Mouse (Mus musculus) liver, adult 2 months (tissue): Measurements from ENCODE around the gene Polr2a.

ENCODE experiments used
- CTCF ChIP-seq: fragments of 200-500 bp; IDR thresholded peaks from 2 replicates; pipeline ENCODE4 v1.5.1; 2011; ENCODE audit warnings: low read depth, low read length, control low read depth
- POLR2A ChIP-seq: fragments of 200-500 bp; IDR thresholded peaks from 2 replicates; pipeline ENCODE4 v1.6.1; 2011; ENCODE audit warnings: low read length, control low read depth; ENCODE audit not compliant: insufficient read depth; ENCODE audit errors: extremely low read depth

GRCm38 (mm10) chr11:69714636-69715329 lies 43.7 kb downstream of the Polr2a start:
- TF ChIP-seq POLR2A (no peak), CTCF (no peak)
